Mouse (Mus musculus) neural tube, embryonic 10.5 days (tissue): ENCODE data around the gene Otop1.

Source experiments
- DNase-seq: peaks from one replicate; pipeline ENCODE4 v3.0.0-alpha.2; 2017; ENCODE audit warnings: low spot score; ENCODE audit errors: extremely low spot score

The Otop1 gene

GRCm38 (mm10) chr5:38301761-38302411, 26.1 kb downstream of the Otop1 start:
- DNase-seq = no peak

GRCm38 (mm10) chr5:38302651-38303050, 26.9 kb downstream of the Otop1 start:
- no peak for DNase-seq

GRCm38 (mm10) chr5:38305241-38305640, 29.5 kb downstream of the Otop1 start:
- no peak for DNase-seq

- peak; percentile 93 for DNase-seq
Observed at GRCm38 (mm10) chr5:38307255-38308101, 31.7 kb downstream of the Otop1 start.

GRCm38 (mm10) chr5:38308873-38309272, 33.1 kb downstream of the Otop1 start:
- peak; percentile 48 for DNase-seq

- DNase-seq = no peak
Observed at GRCm38 (mm10) chr5:38309795-38310194, 34.0 kb downstream of the Otop1 start.

GRCm38 (mm10) chr5:38318966-38319786, 43.4 kb downstream of the Otop1 start, which contains the start of gene Drd5:
Gene Drd5, plus strand, starts transcription at chr5:38319367.
- peak; percentile 52 for DNase-seq

- no peak for DNase-seq
Observed at GRCm38 (mm10) chr5:38333381-38333780, 57.6 kb downstream of the Otop1 start.

GRCm38 (mm10) chr5:38334582-38334981, 58.8 kb downstream of the Otop1 start:
- DNase-seq = no peak

GRCm38 (mm10) chr5:38343101-38343500, 67.3 kb downstream of the Otop1 start:
- no peak for DNase-seq

- peak; percentile 37 for DNase-seq
Observed at GRCm38 (mm10) chr5:38346646-38347432, 71.1 kb downstream of the Otop1 start.

- peak; percentile 52 for DNase-seq
Observed at GRCm38 (mm10) chr5:38350351-38350929, 74.7 kb downstream of the Otop1 start.
